In the genomic region with DNA sequence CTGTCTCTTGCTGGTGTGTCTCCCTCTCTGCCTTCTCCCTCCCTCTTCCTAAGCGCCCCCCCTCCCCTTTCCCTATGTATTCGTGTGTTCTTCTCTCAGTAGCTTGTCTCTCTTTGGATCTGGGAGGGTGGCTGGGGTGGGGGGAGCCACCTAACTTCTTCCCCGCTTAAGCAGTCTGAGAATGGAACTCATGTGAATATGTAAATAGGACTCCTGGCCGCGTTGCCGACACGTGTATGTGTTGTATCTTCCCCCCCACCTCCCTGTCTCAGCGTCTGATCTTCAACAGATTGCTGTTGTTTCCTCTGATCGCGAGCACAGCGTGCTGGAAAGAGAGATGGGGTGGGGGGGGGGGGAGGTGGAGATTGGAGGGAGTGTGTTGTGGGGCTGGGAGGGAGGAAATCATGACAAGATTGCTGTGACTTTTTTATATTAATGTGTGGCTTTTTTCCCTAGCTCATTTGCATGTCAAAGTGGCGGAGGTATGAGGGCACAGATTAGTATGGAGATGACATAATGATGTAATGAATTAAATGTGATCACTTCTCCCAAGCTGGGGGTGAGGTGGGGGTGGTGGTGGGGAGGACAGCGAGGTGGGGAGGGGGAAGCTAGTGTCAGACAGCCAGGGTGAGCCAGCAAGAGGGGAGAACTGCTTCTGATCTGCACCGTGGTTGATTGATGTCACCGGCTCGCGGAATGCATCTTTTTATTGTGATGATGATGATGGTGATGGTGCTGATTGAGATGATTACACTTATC, we compare ENCODE assay signal across 8 mouse cellular contexts. TPM values are rescaled to one million over a fixed set of nuclear protein-coding genes. Genes with fewer than 3 reads are reported as not detected.
A peak's percentile ranks its signal among the peaks of the same experiment; 100 is the strongest.
DNase-seq lines count a peak whose midpoint lies in the region; ATAC-seq and TF ChIP-seq lines count a peak whose summit lies in the region.

No protein-coding gene starts in this region.

- no peaks in the 10 kb centered on the region for H3K36me3 ChIP-seq in kidney, embryonic 16.5 days (ENCODE audit: insufficient read depth, low read length)
- no peaks in the 10 kb centered on the region for H3K36me3 ChIP-seq in embryonic facial prominence, embryonic 13.5 days
- no peaks in the 10 kb centered on the region for H3K36me3 ChIP-seq in intestine, postnatal 0 days (ENCODE audit: control insufficient read depth, insufficient read depth)

- no peak for DNase-seq in kidney, postnatal 36 days
- DNase-seq in retina, postnatal 1 day, result peak; percentile 73
- no peak for DNase-seq in left cerebral cortex, postnatal 14 days (ENCODE audit: low spot score in 2 of 2)
- no peak for DNase-seq in frontal cortex, postnatal 14 days (ENCODE audit: low spot score in 2 of 2)
- no peak for DNase-seq in spleen, postnatal 10 days (ENCODE audit: low spot score in 2 of 2)

- H3K27me3 ChIP-seq in kidney, embryonic 16.5 days (ENCODE audit: insufficient read depth, low read length), result peaks cover 52% of the 10 kb centered on the region
- H3K27me3 ChIP-seq in embryonic facial prominence, embryonic 13.5 days, result peaks cover 15% of the 10 kb centered on the region
- H3K27me3 ChIP-seq in intestine, postnatal 0 days (replicated peaks; ENCODE audit: control insufficient read depth, insufficient read depth, low read length), result peaks cover 30% of the 10 kb centered on the region; the same call in 1 of the 2 replicates

- no peaks in the 10 kb centered on the region for H3K9me3 ChIP-seq in kidney, embryonic 16.5 days (ENCODE audit: low read length)
- no peaks in the 10 kb centered on the region for H3K9me3 ChIP-seq in embryonic facial prominence, embryonic 13.5 days
- no peaks in the 10 kb centered on the region for H3K9me3 ChIP-seq in intestine, postnatal 0 days (ENCODE audit: control insufficient read depth)

- ATAC-seq in kidney, embryonic 16.5 days (ENCODE audit: low FRiP score, low TSS enrichment), result no peak
- no peak for ATAC-seq in embryonic facial prominence, embryonic 13.5 days (ENCODE audit: insufficient number of reproducible peaks, insufficient read depth, low FRiP score, low TSS enrichment, low read depth)
- no peak for ATAC-seq in intestine, postnatal 0 days

- H3K9ac ChIP-seq in kidney, embryonic 16.5 days (replicated peaks; ENCODE audit: low read length), result no peak overlapping the region
- H3K9ac ChIP-seq in embryonic facial prominence, embryonic 13.5 days, result peak overlapping the region; percentile 60
- H3K9ac ChIP-seq in intestine, postnatal 0 days (ENCODE audit: low read depth, low read length), result no peak overlapping the region

- intact Hi-C loops in left cerebral cortex, postnatal 14 days (cut with DNase I), result loop anchor here (10.0 kb wide), 1 partner anchor 338 kb away; no protein-coding TSS in a partner anchor

- TF ChIP-seq CTCF in intestine, postnatal 0 days (IDR thresholded peaks at IDR 0.05; ENCODE audit: low read depth), result no peak

- peak overlapping the region; percentile 42 for H3K4me2 ChIP-seq in kidney, embryonic 16.5 days (replicated peaks; ENCODE audit: low read depth, low read length)
- peak overlapping the region; percentile 61 for H3K4me2 ChIP-seq in embryonic facial prominence, embryonic 13.5 days
- H3K4me2 ChIP-seq in intestine, postnatal 0 days (replicated peaks; ENCODE audit: low read depth), result peak overlapping the region; percentile 30; the same call in 1 of the 2 replicates

- H3K4me3 ChIP-seq in kidney, embryonic 16.5 days (ENCODE audit: low read length), result peak overlapping the region; percentile 23
- peak overlapping the region; percentile 32 for H3K4me3 ChIP-seq in embryonic facial prominence, embryonic 13.5 days
- H3K4me3 ChIP-seq in intestine, postnatal 0 days (ENCODE audit: low read depth, low read length), result no peak overlapping the region

- no peak overlapping the region for H3K27ac ChIP-seq in kidney, embryonic 16.5 days (ENCODE audit: low read length)
- peak overlapping the region; percentile 62 for H3K27ac ChIP-seq in embryonic facial prominence, embryonic 13.5 days
- no peak overlapping the region for H3K27ac ChIP-seq in intestine, postnatal 0 days (ENCODE audit: low read depth, low read length)

- H3K4me1 ChIP-seq in kidney, embryonic 16.5 days (ENCODE audit: insufficient read depth, low read length), result peaks cover 17% of the 10 kb centered on the region
- peaks cover 39% of the 10 kb centered on the region for H3K4me1 ChIP-seq in embryonic facial prominence, embryonic 13.5 days
- 0 out of 2 replicates have a peak, but pooled peaks cover 5% of the 10 kb centered on the region for H3K4me1 ChIP-seq in intestine, postnatal 0 days (replicated peaks; ENCODE audit: control insufficient read depth, insufficient read depth, low read length)

- WGBS in kidney, embryonic 16.5 days, result 1% methylated on average over 17 of the region's 17 CpGs
- under 1% methylated on average over 17 of the region's 17 CpGs for WGBS in embryonic facial prominence, embryonic 13.5 days
- WGBS in intestine, postnatal 0 days, result 3% methylated on average over 15 of the region's 17 CpGs

RNA-seq across cellular contexts. Expression of a gene that starts 0.5 kb away (rescaled TPM):
- polyA plus RNA-seq in kidney, embryonic 16.5 days (2015; fragmentation: Nextera tagmentation; extraction: Ambion mirVana), result 6.6 and 8.6 TPM in 2 replicates
- 29.9 and 31.2 TPM in 2 replicates for polyA plus RNA-seq in embryonic facial prominence, embryonic 13.5 days (2015; fragmentation: Nextera tagmentation; extraction: Ambion mirVana)
- polyA plus RNA-seq in intestine, postnatal 0 days (2015; fragmentation: Nextera tagmentation; extraction: Ambion mirVana), result 2.4 and 3.3 TPM in 2 replicates
- total RNA-seq in left cerebral cortex, postnatal 14 days (2021), result 1 to 10 TPM; 4.1 to 4.2 TPM
